Mouse (Mus musculus) gastrocnemius, postnatal 36 days (tissue): ENCODE results near the gene Cdv3. TPM values are rescaled to one million over a fixed set of nuclear protein-coding genes. Genes with fewer than 3 reads are reported as not detected.

Source experiments
- DNase-seq, 2 experiments: peaks; one replicate each; pipeline ENCODE4 v3.0.0; 2022
- intact Hi-C: fragments of 180-260 bp; cut with DNase I; formaldehyde crosslinking; loops from one replicate; pipeline ENCODE4 v1.15.1; 2025
- long read RNA-seq, 2 experiments: library from polyadenylated mRNA; stranded (forward); transcript quantifications; one replicate each; pipeline ENCODE4 v2.0.0; 2021
- total RNA-seq, 2 experiments: library from RNA; stranded (reverse); gene quantifications; 2 replicates each; pipeline ENCODE4 v1.2.3; 2021

Cdv3 gene
- total RNA-seq, result 100 to 1,000 TPM; 162 to 200 TPM
- long read RNA-seq, experiment 1, transcript Cdv3-202 (5 exons, 3,787 nt), result major isoform, 9 of 42 reads
- long read RNA-seq, experiment 1, partial matches to known transcripts, result 0 of 42 reads
- long read RNA-seq, experiment 1, other reads (novel, unspliced or antisense), result 29 of 42 reads
- long read RNA-seq, experiment 2, partial matches to known transcripts, result 0 of 39 reads
- long read RNA-seq, experiment 2, other reads (novel, unspliced or antisense), result 31 of 39 reads

DNA sequence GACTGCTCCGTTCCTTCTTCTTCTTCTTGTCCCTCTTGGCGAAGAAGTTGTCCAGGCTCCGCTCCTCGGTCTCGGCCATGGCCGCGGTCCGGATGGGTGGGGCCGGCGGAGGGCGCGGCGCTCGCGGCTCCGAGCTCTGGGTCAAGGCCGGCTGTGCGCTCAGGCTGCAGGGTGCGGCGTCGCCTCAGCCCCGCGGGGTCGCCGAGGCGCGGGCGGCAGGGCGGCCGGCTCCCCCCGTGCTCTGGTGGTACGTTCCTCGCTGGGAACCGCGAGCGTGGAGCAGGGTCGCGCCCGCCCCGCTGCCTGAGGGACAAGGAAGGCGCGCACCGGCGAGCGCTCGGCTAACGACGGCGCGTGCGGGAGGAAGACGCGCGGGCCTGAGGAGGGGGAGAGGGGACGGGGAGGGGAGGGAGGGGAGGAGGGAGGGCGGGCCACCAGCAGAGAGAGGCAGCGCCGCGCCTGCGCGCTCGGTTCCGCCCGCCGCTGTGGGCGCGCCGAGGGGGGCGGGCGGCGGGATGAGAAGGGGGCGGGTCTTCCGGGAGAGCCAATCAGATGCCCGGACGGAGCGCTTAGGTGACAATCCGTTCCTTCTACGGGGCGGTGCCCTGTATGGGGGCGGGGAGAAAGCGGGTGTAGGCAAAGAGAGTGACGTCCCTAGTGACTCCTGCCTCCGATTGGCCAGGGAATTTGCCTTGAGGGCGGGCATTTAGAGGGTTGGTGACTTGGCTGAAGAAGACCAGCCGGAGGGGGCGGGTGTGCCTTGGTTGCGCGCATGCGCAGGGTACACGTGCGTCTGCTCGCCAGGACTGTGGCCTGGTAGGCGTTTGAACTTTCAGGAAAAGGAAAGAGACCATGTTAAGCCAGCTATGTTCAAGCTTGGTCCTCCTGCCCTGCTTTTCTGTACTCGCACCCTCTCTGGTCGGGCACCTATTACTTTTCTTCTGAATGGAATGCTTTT, at the start of gene Cdv3:
Gene Cdv3 (minus strand): TSS at position 551 of the 958 bp plus-strand sequence.
- intact Hi-C loops, result loop anchor here (2.0 to 5.0 kb wide), 2 partner anchors 33 to 62 kb away; no protein-coding TSS in a partner anchor
- peak; percentile 96 to 99 for DNase-seq

DNA sequence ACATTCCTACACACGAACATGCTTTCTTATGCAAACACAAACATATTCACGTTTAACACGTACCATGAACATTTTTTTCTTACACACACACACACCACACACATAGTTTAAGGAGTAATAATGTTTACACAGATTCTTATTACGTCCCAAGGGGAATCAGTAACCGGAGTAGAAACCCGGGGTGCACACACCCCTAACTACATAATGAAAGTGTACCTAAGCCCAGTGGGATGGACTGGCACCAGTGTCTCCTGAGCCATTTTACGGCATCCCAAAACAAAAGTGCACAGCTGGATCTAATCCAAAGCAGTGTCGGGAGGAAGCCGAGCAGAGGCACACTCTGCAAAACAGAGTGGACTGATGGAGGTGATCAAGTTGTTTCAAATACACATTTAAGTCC, 47.8 kb upstream of the Cdv3 start:
- no peak for DNase-seq
- intact Hi-C loops, result no loop called here

DNA sequence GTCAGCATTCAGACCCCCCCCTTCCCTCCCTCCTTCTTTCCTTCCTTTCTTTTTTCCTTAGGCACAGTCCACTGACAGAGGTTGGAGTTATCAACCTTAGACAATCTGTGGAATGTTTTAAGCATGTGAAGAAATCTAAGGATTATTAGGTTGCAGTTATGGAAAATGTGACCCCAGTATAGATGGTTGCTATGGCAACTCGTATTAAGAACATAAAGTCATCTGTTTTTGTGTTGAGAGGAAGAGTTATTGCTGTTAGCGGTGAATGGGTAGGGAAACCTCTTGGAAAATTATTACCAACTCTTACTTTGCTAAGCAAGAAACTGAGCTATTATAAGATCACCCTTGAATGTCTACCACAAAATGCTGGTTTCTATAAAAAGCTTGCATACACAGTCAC, 43.5 kb upstream of the Cdv3 start:
- DNase-seq, result no peak
- intact Hi-C loops, result no loop called here

DNA sequence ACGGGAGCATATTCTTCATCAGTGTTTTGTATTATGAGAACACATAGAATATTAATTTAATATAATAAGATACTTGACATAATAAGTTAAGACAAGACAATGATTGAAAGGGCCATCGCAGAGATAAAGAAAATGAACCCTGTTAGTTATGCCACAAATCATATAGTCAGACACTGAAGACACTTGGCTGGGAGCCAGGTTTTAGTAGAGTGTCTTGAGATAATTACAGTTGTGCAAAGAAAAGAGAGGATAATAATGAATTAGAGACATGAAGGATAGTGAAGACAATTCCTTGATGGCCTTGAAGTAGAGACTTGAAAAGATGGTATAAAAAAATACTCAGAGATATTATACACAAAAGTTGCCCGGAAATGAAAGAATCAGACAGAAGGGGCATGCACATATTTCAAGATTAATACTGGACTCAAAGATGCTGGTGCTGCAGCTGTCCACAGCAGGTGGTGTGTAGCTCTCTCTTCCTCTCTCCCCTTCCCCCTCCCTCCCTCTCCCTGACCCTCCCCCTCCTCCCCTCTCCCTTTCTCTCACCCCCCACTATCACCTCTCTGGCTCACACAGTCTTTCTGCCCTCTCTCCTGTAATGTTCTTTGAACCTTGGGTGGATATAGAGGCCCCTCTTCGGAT, 42.6 kb upstream of the Cdv3 start:
- DNase-seq, result no peak
- intact Hi-C loops, result no loop called here

DNA sequence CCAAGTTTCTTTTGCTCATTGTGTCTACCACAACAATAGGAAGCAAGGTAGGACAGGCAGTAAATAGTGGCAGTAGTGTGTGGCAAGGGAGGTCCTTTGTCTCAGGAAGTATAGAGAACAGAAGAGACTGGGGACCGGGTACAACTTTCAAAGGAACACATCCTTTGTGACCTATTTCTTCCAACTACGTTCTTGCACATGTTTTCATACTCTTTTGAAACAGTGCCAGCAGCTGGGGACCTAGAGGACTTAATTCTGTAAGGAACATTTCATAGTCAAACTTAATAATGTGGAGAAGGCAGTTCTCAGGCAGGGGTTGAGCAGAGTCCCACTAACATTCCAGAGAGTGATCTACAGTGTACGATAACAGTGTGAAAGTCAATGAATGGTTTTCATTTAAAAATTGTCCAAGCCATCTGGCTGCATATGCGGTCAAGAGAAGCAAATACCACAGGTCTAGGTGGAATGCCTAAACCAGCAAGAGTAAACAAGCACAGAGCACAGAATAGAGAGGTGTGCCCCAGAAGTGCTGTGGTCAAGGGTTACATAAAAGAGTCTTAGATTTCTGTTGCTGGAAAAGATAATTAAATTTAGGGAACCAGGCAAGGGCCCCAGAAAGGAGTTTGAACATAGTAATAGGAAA, 37.8 kb upstream of the Cdv3 start:
- intact Hi-C loops, result no loop called here
- no peak for DNase-seq

DNA sequence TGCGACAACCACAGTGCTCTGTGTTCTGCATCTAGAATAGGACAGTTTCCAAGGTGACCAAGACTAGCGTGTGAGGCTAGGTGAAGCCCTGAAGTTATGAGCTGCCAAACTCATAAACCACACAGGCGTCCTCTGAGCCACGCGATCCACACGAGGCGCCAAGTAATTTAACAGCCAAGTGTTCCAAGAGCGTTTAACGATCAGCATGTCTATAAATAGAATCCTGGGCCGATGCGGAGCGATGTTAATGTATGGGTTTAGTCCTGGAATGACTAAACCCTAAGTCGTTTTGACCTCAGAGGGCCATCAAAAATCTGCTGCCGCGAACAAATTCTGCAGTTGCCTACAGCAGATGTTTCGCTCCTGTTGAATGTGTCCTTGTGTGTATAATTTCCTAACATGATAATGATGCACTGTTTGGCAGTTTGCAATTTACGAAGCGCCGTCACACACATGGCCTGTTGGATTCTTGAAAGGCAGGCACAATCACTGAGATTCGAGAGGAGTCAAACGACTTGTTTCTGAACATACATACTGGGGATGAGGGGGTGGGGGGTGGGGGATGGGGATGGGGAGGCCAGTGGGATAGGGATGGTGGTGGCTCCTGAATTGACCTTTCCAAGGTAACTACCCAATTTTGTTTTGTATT, 33.0 kb upstream of the Cdv3 start:
- DNase-seq, result peak in 1 of 2 experiments; percentile 16
- intact Hi-C loops, result loop anchor here (2.0 to 5.0 kb wide), 2 partner anchors 34 kb away; partner anchors contain the start of gene Cdv3

DNA sequence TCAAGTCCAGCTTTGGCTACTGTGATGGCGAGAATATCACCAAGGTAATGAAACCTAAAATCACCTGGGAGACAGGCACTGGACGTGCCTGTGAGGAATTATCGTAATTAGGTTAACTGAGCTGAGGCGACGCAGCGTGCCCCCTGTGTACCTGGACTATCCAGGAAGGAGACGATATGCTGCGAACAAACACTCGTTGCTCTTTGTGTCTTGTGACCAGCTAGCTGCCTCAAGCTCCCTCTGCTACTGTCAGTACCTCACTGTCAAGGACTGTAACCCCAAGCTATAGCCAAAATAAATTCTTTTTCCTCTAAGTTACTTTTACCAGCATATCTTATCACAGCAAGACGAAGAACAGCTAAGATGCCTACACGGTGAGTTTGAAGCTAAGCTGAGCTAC, 27.6 kb upstream of the Cdv3 start:
- intact Hi-C loops, result no loop called here

DNA sequence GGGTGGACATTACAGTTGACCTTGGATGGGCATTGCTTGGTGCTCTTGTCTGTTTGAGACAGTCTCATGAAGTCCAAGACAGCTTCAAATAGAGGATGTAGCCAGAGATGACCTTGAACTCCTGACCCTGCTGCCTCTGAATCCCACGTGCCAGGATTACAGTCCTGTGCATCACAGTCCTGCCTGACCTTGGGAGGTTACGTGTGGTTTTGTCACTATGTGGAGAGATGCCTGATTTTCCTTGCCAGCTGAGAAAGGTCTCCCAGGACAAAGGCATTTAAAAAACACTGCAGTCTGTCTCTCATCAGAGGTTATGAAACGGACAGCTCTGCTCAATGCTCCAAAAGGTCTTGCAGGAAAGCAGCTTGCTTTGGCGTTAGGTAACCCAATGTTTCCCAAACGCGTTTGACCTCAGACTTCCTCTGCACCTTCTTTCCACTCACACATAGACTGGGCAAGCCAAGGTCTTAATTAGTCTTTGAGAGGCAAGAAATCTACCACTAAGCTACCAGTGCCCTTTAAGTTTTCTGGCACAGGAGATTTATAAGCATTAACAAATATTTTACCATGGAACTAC, 26.2 kb upstream of the Cdv3 start:
- intact Hi-C loops, result no loop called here
- DNase-seq, result no peak

More for the DNA sequence above, 27.6 kb upstream of the Cdv3 start:
- DNase-seq, result no peak

DNA sequence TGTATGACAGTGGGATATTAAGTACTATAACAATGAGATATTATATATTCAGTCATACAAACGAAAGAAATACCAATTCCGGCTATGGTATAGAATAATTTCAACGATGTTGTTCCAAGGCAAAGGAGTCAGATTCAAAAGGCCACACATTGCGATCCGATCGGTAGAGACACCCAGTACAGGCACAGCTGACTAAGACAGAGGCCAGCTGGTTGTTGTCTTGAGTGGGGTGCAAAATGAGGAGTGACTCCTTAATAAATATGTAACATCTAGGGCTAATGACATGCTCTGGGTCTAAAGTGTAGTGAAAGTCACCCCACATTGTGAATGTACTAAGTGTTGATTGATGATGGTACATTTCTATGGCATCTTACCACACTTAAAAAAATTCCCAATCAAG, 23.6 kb upstream of the Cdv3 start:
- intact Hi-C loops, result no loop called here
- no peak for DNase-seq

DNA sequence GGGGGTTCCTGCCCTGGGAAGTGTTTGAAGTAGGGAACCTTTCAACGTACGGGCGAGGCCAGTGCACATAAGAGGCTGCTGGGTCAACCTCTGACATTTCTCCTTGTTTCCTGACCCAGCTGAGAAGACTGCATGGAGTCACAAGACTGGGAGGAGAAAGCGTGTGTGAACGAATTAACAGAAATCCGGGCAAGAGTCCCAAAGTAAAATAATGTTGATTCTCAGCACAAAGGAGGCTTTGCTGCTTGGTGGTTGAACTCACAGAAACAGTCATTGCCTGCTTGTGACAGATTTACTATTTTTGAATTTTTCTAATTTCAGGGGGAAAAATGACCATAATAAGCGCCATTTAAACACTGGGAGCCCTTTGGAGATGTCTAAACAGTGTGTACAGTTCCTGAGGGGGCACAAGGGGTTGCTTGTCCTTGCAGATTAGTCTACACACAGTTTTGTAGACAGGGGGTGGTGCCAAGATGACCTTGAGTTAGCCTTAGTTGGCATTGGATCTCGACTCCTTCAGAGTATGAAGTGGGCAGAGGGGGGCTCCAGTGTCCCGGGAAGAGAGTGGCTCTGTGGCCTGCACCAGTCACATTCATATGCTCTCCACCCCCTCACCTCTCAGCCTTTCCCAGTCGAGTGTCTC, 21.5 kb upstream of the Cdv3 start:
- intact Hi-C loops, result no loop called here
- no peak for DNase-seq

DNA sequence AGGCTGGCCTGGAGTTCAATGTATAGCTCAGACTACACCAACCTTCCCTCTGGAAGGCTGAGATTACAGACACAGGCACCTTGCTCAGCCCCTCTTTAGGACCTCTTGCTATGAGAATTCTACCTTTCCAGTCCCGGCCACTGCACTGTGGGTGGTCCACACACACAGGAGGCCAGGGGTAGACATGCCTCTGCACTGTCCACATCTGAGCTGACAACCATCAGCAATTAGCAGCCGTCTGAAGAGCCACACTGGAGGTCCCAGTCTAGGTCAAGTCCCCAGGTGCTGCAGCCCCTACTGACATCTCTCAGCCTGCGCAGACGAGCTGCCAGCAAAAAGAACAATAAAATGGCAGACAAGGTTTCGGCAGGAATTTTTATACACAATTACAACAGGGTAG, 20.9 kb upstream of the Cdv3 start:
- DNase-seq, result no peak
- intact Hi-C loops, result no loop called here

DNA sequence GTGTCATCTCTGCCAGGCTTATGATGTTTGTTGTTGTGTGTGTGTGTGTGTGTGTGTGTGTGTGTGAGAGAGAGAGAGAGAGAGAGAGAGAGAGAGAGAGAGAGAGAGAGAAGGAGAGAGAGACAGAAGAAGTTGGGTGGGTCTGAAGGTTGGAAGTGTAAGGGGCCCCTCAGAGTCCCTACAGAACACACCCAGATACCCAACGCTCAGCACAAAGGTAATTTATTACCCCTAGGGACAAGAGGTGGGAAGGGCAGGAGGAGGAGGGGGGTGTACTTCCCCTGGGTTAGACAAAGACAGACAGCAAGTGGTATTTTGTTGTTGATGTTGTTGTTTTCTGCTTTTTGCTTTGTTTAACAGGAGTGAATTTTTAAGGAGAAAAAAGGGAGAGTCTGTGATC, 20.0 kb upstream of the Cdv3 start:
- no peak for DNase-seq
- intact Hi-C loops, result no loop called here

DNA sequence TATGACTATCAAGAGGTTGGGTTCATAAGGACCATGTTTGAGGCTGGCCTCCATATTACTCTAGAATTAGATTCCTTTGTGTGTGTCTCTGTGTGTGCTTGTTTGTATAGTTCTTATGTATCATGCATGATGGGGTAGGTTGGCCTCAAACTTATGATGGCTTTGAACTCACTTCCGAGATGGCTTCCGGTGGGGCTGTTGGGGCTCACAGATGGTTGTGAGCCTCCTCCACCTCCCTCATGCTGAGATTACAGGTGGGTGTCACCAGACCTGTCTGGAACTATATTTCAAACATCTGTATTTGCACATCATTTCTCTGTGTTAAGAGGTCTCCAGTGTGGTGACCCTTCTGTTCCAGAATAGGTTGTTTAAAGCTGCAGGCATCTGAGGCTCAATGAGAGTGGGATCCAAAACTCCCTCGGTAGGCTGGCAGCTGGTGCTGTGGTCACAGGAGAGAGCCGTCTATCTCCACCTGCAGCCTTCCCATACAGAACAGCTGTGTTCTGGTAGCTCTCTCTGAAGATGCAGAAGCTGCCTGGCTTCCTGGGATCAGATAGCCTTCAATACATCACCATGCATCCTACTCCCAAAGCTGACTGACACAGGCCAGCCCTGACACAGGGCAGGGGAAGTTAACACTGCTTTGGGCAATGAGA, 18.6 kb upstream of the Cdv3 start:
- no peak for DNase-seq
- intact Hi-C loops, result no loop called here

DNA sequence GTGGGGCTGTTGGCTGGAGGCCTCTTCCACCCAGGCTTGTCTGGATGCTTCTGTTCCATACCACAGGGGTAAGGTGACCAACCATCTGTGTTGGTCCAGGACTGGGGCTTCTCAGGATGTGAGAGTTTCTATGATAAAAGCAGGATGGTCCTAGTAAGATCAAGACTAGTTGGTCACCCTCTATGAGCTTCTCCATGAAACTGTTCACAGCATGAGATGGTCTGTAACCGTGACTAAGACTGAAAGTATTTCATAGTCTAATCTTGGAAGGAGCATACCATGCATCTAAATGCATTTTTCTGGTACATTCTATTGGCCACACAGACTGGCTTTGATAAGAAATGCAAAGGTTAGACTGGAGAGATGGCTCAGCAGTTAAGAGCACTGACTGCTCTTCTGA, 17.9 kb upstream of the Cdv3 start:
- no peak for DNase-seq
- intact Hi-C loops, result no loop called here

DNA sequence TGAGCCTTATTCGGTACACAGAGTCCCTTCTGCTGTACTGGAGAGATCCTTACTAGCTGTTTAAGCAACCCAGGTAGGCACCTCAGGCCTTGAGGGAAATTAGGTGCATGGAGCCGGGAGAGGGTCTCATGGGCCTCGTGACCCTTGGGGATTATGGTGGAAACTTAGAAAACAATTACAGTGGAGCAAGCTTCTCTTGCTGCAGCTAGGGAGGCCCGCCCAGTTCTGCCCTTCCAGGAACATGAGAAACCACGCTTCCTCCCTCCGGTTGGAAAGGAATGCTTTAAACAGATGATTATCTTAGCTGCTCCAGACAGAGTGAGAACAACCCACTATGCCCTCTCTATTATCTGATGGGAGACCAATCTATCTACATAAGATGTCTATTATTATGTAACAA, 17.3 kb upstream of the Cdv3 start:
- DNase-seq, result no peak
- intact Hi-C loops, result no loop called here

DNA sequence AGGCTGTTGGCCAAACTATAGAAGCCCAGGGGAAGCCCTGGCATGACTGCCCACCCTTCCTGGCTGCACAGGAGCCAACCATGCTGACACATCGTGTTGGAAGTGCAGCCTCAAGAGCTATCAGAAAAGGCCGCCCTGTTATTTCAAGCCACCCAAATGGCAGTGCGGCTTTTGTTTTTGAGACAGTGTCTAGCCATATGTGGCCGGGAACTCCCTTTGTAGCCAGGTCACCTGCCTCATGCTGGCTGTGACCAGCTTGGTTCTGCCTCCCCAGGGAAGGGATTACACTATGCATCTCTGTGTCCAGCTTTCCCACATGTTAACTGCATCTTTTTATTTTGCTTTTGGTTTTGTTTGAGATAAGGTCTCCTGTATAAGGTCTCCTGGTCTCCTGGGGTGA, 14.9 kb upstream of the Cdv3 start:
- no peak for DNase-seq
- intact Hi-C loops, result no loop called here

DNA sequence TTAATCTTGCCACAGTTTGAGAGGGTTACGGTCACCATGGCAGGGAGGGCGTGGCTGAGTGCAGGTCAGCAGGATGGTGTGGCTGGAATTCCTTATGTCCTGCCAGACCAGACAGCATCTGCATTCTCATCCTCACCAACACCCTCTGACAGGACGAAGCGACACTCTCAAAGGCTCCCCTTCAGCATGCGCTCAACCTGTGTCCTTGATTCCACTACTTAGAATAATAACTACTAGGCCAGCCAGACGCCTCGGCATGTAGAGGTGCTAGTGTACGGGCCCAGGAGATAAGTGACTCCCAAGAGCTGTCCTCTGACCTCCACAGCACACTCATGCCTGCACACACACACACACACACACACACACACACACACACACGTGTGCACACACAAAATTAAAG, 13.6 kb upstream of the Cdv3 start:
- intact Hi-C loops, result no loop called here
- DNase-seq, result no peak

DNA sequence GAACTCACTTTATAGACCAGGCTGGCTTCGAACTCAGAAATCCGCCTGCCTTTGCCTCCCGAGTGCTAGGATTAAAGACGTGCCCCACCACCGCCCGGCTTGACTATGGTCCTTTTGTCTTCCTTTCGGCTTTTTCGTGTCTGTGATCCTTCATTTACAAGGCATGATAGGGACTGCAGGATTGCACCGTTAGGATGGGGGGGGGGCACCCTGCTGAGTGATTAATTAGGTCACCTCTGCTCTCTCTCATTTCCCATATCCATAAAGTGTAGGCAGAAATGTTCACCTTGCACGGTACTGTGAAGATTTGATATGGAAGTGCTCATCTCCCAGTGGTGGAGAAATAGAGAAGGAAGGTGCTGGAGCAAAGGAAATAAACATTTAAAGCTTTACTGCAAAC, 13.0 kb upstream of the Cdv3 start:
- no peak for DNase-seq
- intact Hi-C loops, result no loop called here
